Mouse (Mus musculus): ENCODE data around the gene Vmn1r210. TPM values are rescaled to one million over a fixed set of nuclear protein-coding genes. Genes with fewer than 3 reads are reported as not detected.
"Not testable (repeated sequence)": the region's sequence is repeated elsewhere in the genome, so short reads cannot be mapped to it uniquely, and the experiment has no call there.

Gene Vmn1r210
- not detected in 2 replicates for polyA plus RNA-seq (2015; fragmentation: Nextera tagmentation; extraction: Ambion mirVana)

DNA sequence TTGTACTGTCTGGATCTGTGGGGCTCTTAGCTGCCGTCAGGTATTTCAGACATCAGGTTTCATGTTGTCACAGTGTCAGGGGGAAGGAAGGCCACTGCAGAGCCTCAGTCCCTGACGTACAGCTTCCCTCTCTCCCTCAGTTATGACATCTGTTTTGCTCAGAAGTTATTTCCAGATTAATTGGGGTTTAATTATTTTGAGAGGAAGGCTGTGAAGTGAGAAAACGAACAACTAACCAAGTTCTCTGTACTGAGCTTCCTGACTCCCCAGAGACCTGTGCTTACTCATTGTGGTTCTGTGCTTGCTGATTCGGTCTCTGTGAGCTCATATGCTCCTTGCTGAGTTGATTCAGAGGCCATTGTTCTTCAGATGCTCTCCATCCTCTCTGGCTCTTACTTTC lies at the start of gene Vmn1r210:
Gene Vmn1r210 (minus strand): TSS at position 101 of the 400 bp plus-strand sequence.
- Histone ChIP-seq H3K4me2 (ENCODE audit: low read length) (no peak within 1 kb of the TSS), H3K9me3 (replicated peaks; ENCODE audit: low read length) (no peaks in the 10 kb centered on the region), H3K27me3 (ENCODE audit: insufficient read depth, low read length) (no peaks in the 10 kb centered on the region), H3K36me3 (ENCODE audit: insufficient read depth, low read length) (no peaks in the 10 kb centered on the region), H3K9ac (ENCODE audit: low read depth, low read length) (no peak within 1 kb of the TSS), H3K4me1 (replicated peaks; ENCODE audit: insufficient read depth, low read length) (no peaks in the 10 kb centered on the region), H3K4me3 (replicated peaks; ENCODE audit: low read depth, low read length) (no peak within 1 kb of the TSS), H3K27ac (no peak within 1 kb of the TSS)
- DNase-seq (ENCODE audit: low spot score), result no peak
- no peak for ATAC-seq (replicated peaks; ENCODE audit: low FRiP score, low read depth)
- WGBS, result 47% methylated on average over 4 of the region's 4 CpGs
- TF ChIP-seq CTCF (IDR thresholded peaks at IDR 0.05; ENCODE audit: low read depth), result no peak

GRCm38 (mm10) chr13:22879257-22879656 lies 48.1 kb upstream of the Vmn1r210 start:
- 96% methylated on average over 1 of the region's 1 CpGs for WGBS

GRCm38 (mm10) chr13:22857461-22857860 lies 26.3 kb upstream of the Vmn1r210 start, which contains the start of gene Vmn1r211:
Vmn1r211 (minus strand) TSS chr13:22857561.
- DNase-seq (ENCODE audit: low spot score) (no peak), ATAC-seq (replicated peaks; ENCODE audit: low FRiP score, low read depth) (no peak)
- no peaks in the 10 kb centered on the region for H3K27me3 ChIP-seq (ENCODE audit: insufficient read depth, low read length)
- 71% methylated on average over 1 of the region's 1 CpGs for WGBS
- no peak within 1 kb of the TSS for H3K9ac ChIP-seq (ENCODE audit: low read depth, low read length)
- no peak for TF ChIP-seq CTCF (IDR thresholded peaks at IDR 0.05; ENCODE audit: low read depth)
- no peaks in the 10 kb centered on the region for H3K4me1 ChIP-seq (replicated peaks; ENCODE audit: insufficient read depth, low read length)
- no peak within 1 kb of the TSS for H3K4me2 ChIP-seq (ENCODE audit: low read length)
- H3K36me3 ChIP-seq (ENCODE audit: insufficient read depth, low read length), result no peaks in the 10 kb centered on the region
- no peak within 1 kb of the TSS for H3K27ac ChIP-seq
- H3K4me3 ChIP-seq (replicated peaks; ENCODE audit: low read depth, low read length), result no peak within 1 kb of the TSS
- H3K9me3 ChIP-seq (replicated peaks; ENCODE audit: low read length), result no peaks in the 10 kb centered on the region

More at GRCm38 (mm10) chr13:22879257-22879656, 48.1 kb upstream of the Vmn1r210 start:
- no peak for ATAC-seq (replicated peaks; ENCODE audit: low FRiP score, low read depth)
- Histone ChIP-seq H3K27ac (no peak overlapping the region), H3K4me2 (ENCODE audit: low read length) (no peak overlapping the region), H3K4me3 (replicated peaks; ENCODE audit: low read depth, low read length) (no peak overlapping the region), H3K9me3 (replicated peaks; ENCODE audit: low read length) (no peaks in the 10 kb centered on the region), H3K9ac (ENCODE audit: low read depth, low read length) (no peak overlapping the region), H3K36me3 (ENCODE audit: insufficient read depth, low read length) (no peaks in the 10 kb centered on the region), H3K4me1 (replicated peaks; ENCODE audit: insufficient read depth, low read length) (no peaks in the 10 kb centered on the region), H3K27me3 (ENCODE audit: insufficient read depth, low read length) (no peaks in the 10 kb centered on the region)
- TF ChIP-seq CTCF (IDR thresholded peaks at IDR 0.05; ENCODE audit: low read depth), result peak; percentile 22; the same call in 1 of the 2 replicates
- no peak for DNase-seq (ENCODE audit: low spot score)

DNA sequence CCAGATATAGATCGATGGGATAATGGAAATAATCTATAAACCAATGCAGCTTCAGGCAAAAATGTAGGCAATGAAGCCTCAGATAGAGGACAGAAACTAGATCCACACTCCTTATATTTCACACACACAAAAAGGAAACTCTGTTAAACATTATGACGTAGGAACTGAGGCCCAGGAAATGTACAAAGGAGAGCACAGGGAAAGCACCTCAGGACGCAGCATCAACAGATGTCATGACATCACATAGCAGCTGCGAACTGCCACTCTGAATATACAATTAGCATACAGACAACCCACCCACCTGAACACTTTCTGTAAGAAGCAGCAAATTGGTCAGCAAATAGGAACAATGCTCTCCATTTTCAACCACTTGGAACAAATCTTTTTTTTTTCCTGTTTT lies 23.6 kb upstream of the Vmn1r210 start:
- no peak overlapping the region for H3K9ac ChIP-seq (ENCODE audit: low read depth, low read length)
- no peaks in the 10 kb centered on the region for H3K4me1 ChIP-seq (replicated peaks; ENCODE audit: insufficient read depth, low read length)
- no peaks in the 10 kb centered on the region for H3K27me3 ChIP-seq (ENCODE audit: insufficient read depth, low read length)
- no peaks in the 10 kb centered on the region for H3K36me3 ChIP-seq (ENCODE audit: insufficient read depth, low read length)
- 74% methylated on average over 4 of the region's 4 CpGs for WGBS
- no peak overlapping the region for H3K27ac ChIP-seq
- DNase-seq (ENCODE audit: low spot score) (no peak), ATAC-seq (replicated peaks; ENCODE audit: low FRiP score, low read depth) (no peak)
- no peak overlapping the region for H3K4me2 ChIP-seq (ENCODE audit: low read length)
- no peaks in the 10 kb centered on the region for H3K9me3 ChIP-seq (replicated peaks; ENCODE audit: low read length)
- no peak for TF ChIP-seq CTCF (IDR thresholded peaks at IDR 0.05; ENCODE audit: low read depth)
- no peak overlapping the region for H3K4me3 ChIP-seq (replicated peaks; ENCODE audit: low read depth, low read length)

DNA sequence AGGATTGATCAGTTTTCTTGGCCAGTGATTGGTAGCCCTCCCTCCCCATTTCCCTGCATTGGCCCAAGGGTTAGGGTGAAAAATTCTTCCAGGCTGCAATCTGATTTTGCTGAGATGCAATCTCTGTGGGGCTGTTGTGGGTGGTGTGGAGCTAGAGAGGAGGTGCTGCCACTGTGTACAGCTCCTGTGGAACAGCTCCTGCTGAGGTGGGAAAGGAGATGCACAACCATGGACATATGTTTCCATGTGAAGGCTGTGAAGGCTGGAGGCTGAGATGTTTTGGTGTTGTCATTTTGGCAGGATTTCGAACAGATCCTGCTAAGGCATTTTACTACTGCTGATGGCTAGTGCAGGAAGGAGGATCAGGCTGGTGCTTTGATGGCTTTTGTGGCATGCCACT lies 15.7 kb upstream of the Vmn1r210 start:
- ATAC-seq (replicated peaks; ENCODE audit: low FRiP score, low read depth) (no peak), DNase-seq (ENCODE audit: low spot score) (no peak)
- Histone ChIP-seq H3K9ac (ENCODE audit: low read depth, low read length) (no peak overlapping the region), H3K4me1 (replicated peaks; ENCODE audit: insufficient read depth, low read length) (no peaks in the 10 kb centered on the region), H3K4me3 (replicated peaks; ENCODE audit: low read depth, low read length) (no peak overlapping the region), H3K36me3 (ENCODE audit: insufficient read depth, low read length) (no peaks in the 10 kb centered on the region), H3K27ac (no peak overlapping the region), H3K9me3 (replicated peaks; ENCODE audit: low read length) (no peaks in the 10 kb centered on the region), H3K4me2 (ENCODE audit: low read length) (no peak overlapping the region), H3K27me3 (ENCODE audit: insufficient read depth, low read length) (no peaks in the 10 kb centered on the region)
- TF ChIP-seq CTCF (IDR thresholded peaks at IDR 0.05; ENCODE audit: low read depth), result no peak
- WGBS, result 73% methylated on average over 1 of the region's 1 CpGs

DNA sequence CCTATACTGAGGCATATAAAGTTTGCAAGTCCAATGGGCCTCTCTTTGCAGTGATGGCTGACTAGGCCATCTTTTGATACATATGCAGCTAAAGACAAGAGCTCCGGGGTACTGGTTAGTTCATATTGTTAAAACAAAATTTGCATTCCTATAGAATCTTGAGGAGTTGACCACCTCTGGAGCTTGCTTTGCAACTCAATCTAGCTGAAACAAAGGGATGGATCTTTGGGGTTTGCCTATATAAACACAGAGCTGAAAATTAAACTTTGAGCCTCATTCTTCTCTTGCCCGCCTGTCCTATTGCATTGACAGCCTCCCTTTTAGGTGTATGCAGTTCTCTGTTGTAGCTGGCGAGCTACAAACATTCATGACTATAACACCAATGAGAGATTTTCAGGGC lies 13.2 kb upstream of the Vmn1r210 start:
- H3K27ac ChIP-seq; H3K4me1 ChIP-seq (replicated peaks; ENCODE audit: insufficient read depth, low read length); H3K27me3 ChIP-seq (ENCODE audit: insufficient read depth, low read length); ATAC-seq (replicated peaks; ENCODE audit: low FRiP score, low read depth); H3K4me2 ChIP-seq (ENCODE audit: low read length); H3K9me3 ChIP-seq (replicated peaks; ENCODE audit: low read length); H3K9ac ChIP-seq (ENCODE audit: low read depth, low read length); H3K36me3 ChIP-seq (ENCODE audit: insufficient read depth, low read length); H3K4me3 ChIP-seq (replicated peaks; ENCODE audit: low read depth, low read length); DNase-seq (ENCODE audit: low spot score): not testable (repeated sequence)
- WGBS, result 73% methylated on average over 3 of the region's 3 CpGs

- not testable (repeated sequence) for H3K4me3 ChIP-seq (replicated peaks; ENCODE audit: low read depth, low read length); H3K27ac ChIP-seq; H3K4me1 ChIP-seq (replicated peaks; ENCODE audit: insufficient read depth, low read length); DNase-seq (ENCODE audit: low spot score); H3K9me3 ChIP-seq (replicated peaks; ENCODE audit: low read length); H3K4me2 ChIP-seq (ENCODE audit: low read length); H3K27me3 ChIP-seq (ENCODE audit: insufficient read depth, low read length); H3K36me3 ChIP-seq (ENCODE audit: insufficient read depth, low read length); ATAC-seq (replicated peaks; ENCODE audit: low FRiP score, low read depth); H3K9ac ChIP-seq (ENCODE audit: low read depth, low read length)
- WGBS, result 37% methylated on average over 7 of the region's 7 CpGs
Measured at GRCm38 (mm10) chr13:22829395-22829794, 1.8 kb downstream of the Vmn1r210 start.

DNA sequence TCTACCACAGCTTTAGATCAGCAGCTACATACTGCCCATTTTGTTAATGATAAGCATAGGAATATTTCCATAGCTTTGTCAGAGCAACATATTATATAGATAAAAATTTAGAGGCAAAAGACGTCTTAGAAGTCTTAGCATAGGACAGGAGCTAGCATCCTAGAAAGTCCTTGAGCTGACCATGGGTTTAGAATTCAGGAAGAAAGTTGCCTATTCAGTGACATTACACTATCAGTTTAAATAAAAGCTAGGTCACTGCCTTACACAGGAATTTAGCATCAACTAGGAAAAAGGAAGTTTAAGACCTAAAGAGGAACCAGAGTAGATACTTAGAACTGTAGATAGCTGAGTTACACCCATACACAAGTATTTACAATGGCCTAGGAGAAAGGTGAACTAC lies 9.5 kb downstream of the Vmn1r210 start:
- not testable (repeated sequence) for H3K4me3 ChIP-seq (replicated peaks; ENCODE audit: low read depth, low read length); H3K27me3 ChIP-seq (ENCODE audit: insufficient read depth, low read length); H3K36me3 ChIP-seq (ENCODE audit: insufficient read depth, low read length); H3K27ac ChIP-seq; DNase-seq (ENCODE audit: low spot score); H3K4me1 ChIP-seq (replicated peaks; ENCODE audit: insufficient read depth, low read length); ATAC-seq (replicated peaks; ENCODE audit: low FRiP score, low read depth); H3K9me3 ChIP-seq (replicated peaks; ENCODE audit: low read length); H3K4me2 ChIP-seq (ENCODE audit: low read length); H3K9ac ChIP-seq (ENCODE audit: low read depth, low read length)
- 86% methylated on average over 1 of the region's 1 CpGs for WGBS

DNA sequence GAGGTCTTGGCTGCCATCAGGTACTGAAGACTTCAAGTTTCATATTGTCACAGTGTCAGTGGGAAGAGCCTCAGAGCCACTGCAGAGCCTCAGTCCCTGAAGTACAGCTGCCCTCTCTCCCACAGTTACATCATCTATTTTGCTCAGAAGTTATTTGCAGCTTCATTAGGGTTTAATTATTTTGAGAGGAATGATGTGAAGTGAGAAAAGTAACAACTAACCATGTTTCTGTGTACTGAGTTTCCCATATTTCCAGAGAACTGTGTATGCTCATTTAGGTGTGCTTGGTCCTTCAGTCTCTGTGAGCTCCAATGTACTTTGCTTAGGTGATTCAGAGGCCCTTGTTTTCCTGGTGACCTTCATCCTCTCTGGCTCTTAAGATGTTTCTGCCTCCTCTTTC lies 21.6 kb downstream of the Vmn1r210 start, which contains the start of gene Vmn1r209:
Gene Vmn1r209 (minus strand): TSS at position 101 of the 400 bp plus-strand sequence.
- not testable (repeated sequence) for H3K27ac ChIP-seq; H3K4me1 ChIP-seq (replicated peaks; ENCODE audit: insufficient read depth, low read length); H3K4me2 ChIP-seq (ENCODE audit: low read length); H3K4me3 ChIP-seq (replicated peaks; ENCODE audit: low read depth, low read length); H3K27me3 ChIP-seq (ENCODE audit: insufficient read depth, low read length); H3K9ac ChIP-seq (ENCODE audit: low read depth, low read length); DNase-seq (ENCODE audit: low spot score); H3K9me3 ChIP-seq (replicated peaks; ENCODE audit: low read length); H3K36me3 ChIP-seq (ENCODE audit: insufficient read depth, low read length); ATAC-seq (replicated peaks; ENCODE audit: low FRiP score, low read depth)
